9 mouse cellular contexts compared by ENCODE assay signal in the genomic region with DNA sequence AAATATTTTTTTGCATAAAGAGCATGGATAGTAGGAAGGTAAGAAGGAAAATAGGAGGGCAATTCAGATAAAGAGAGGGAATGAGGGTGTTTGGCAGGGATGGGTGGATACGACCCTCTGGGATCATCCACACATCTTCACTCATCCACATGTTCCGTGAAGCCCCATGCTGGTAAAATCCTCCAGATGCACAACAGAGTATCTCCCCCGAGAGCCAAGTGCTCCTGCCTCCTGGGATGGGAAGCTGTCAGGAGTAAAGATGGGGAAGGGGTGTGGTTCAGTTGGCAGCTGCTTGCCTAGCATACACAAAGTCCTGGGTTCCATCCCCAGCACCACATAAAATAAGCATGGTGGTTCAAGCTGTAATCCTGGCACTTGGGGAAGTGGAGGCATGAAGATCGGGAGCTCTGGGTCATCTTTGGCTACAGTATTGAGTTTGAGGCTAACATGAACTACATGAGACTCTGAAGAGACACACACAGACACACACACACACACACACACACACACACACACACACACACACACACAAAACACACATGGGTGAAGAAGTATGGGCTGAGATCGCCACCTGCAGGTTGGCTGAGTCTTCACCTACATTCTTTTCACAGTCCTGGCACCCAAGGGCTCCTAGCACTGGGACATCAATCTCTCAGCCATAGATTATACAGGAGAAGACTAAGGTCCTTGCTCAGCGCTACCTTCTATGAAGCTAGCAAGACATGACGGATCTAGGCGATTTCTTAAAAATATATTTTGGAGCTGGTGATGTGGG. TPM values are rescaled to one million over a fixed set of nuclear protein-coding genes. Genes with fewer than 3 reads are reported as not detected.
DNase-seq lines count a peak whose midpoint lies in the region; ATAC-seq and TF ChIP-seq lines count a peak whose summit lies in the region.
"Had no signal": no experiment of that assay in that cellular context is flagged by ENCODE, and none has a peak within 500 bp of the region (broad histone marks: within the 10 kb centered on the region; RNA-seq: fewer than 3 reads in every experiment).

No protein-coding gene starts in this region.

- no peak for TF ChIP-seq POLR2A in testis, adult 2 months (IDR thresholded peaks at IDR 0.05; ENCODE audit: control insufficient read depth, low read depth, low read length)

- H3K4me1 ChIP-seq in testis, adult 2 months (ENCODE audit: control insufficient read depth, insufficient read depth, low read length): no peaks in the 10 kb centered on the region
- H3K4me1 ChIP-seq in forebrain, embryonic 15.5 days: no peaks in the 10 kb centered on the region

- no peak overlapping the region for H3K4me2 ChIP-seq in forebrain, embryonic 15.5 days (replicated peaks)

- peak; percentile 45; the same call in 1 of the 2 replicates for TF ChIP-seq CTCF in testis, adult 2 months (IDR thresholded peaks at IDR 0.05; ENCODE audit: control insufficient read depth, insufficient read depth, insufficient replicate concordance, low read depth, low read length)

- peak; percentile 74 for ATAC-seq in granulocyte monocyte progenitor cell, adult 5-6 weeks (replicated peaks; ENCODE audit: poor library complexity, severe bottlenecking)
- ATAC-seq in forebrain, embryonic 15.5 days (replicated peaks): no peak

- DNase-seq in heart, adult 11 months: peak; percentile 84
- DNase-seq in heart, adult 8-10 months (ENCODE audit: low spot score): no peak
- no peak for DNase-seq in testis, postnatal 14 days (ENCODE audit: low spot score)
- peak; percentile 42 for DNase-seq in retina, postnatal 1 day
- DNase-seq in right cerebral cortex, adult 18-20 months: no peak

- no peaks in the 10 kb centered on the region for H3K27me3 ChIP-seq in testis, adult 2 months (ENCODE audit: control insufficient read depth, insufficient read depth, low read length)
- no peaks in the 10 kb centered on the region for H3K27me3 ChIP-seq in forebrain, embryonic 15.5 days

- no peak overlapping the region for H3K27ac ChIP-seq in testis, adult 2 months (ENCODE audit: control insufficient read depth, insufficient read depth, low read depth, low read length)
- H3K27ac ChIP-seq in forebrain, embryonic 15.5 days (replicated peaks): no peak overlapping the region

- 65% methylated on average over 8 of the region's 8 CpGs for WGBS in forebrain, embryonic 15.5 days

- H3K4me3 ChIP-seq in testis, adult 2 months (ENCODE audit: control insufficient read depth, low read depth, low read length): no peak overlapping the region
- no peak overlapping the region for H3K4me3 ChIP-seq in forebrain, embryonic 15.5 days

- no peaks in the 10 kb centered on the region for H3K9me3 ChIP-seq in forebrain, embryonic 15.5 days

- no peak overlapping the region for H3K9ac ChIP-seq in forebrain, embryonic 15.5 days (replicated peaks)

- H3K36me3 ChIP-seq in testis, adult 2 months (ENCODE audit: control insufficient read depth, insufficient read depth, low read length): no peaks in the 10 kb centered on the region
- H3K36me3 ChIP-seq in forebrain, embryonic 15.5 days: no peaks in the 10 kb centered on the region

RNA-seq across cellular contexts. Expression of a gene that starts 7.3 kb away (rescaled TPM):
- total RNA-seq in heart, adult 8-10 months (2022): 10 to 100 TPM; 17.1 to 18.4 (median 18.1) TPM
- 3.8 and 4.3 TPM in 2 replicates for polyA plus RNA-seq in testis, adult 2 months (2012; rRNA removed)
- 8.9 and 12.8 TPM in 2 replicates for total RNA-seq in granulocyte monocyte progenitor cell, adult 5-6 weeks (2014; fragmentation: Nextera tagmentation)
- total RNA-seq in granulocyte monocyte progenitor cell, adult 5-6 weeks (2017): 7.3 and 9.1 TPM in 2 replicates
- 17.9 and 18.8 TPM in 2 replicates for polyA plus RNA-seq in forebrain, embryonic 15.5 days (2015; fragmentation: Nextera tagmentation; extraction: Ambion mirVana)

RNA-seq across cellular contexts. Expression of a gene that starts 22.8 kb away (rescaled TPM):
- 10 to 100 TPM; 93.0 to 97.3 (median 95.6) TPM for total RNA-seq in heart, adult 8-10 months (2022)
- 249 and 275 TPM in 2 replicates for polyA plus RNA-seq in testis, adult 2 months (2012; rRNA removed)
- total RNA-seq in granulocyte monocyte progenitor cell, adult 5-6 weeks (2014; fragmentation: Nextera tagmentation): 237 and 268 TPM in 2 replicates
- 200 and 239 TPM in 2 replicates for total RNA-seq in granulocyte monocyte progenitor cell, adult 5-6 weeks (2017)
- polyA plus RNA-seq in forebrain, embryonic 15.5 days (2015; fragmentation: Nextera tagmentation; extraction: Ambion mirVana): 96.7 and 102 TPM in 2 replicates

RNA-seq across cellular contexts. Expression of a gene that starts 49.1 kb away (rescaled TPM):
- total RNA-seq in heart, adult 8-10 months (2022): not detected
- 0.14 and 0.16 TPM in 2 replicates for polyA plus RNA-seq in testis, adult 2 months (2012; rRNA removed)
- total RNA-seq in granulocyte monocyte progenitor cell, adult 5-6 weeks (2014; fragmentation: Nextera tagmentation): not detected in 2 replicates
- not detected in 2 replicates for total RNA-seq in granulocyte monocyte progenitor cell, adult 5-6 weeks (2017)
- not detected in 2 replicates for polyA plus RNA-seq in forebrain, embryonic 15.5 days (2015; fragmentation: Nextera tagmentation; extraction: Ambion mirVana)
- total RNA-seq: heart, postnatal 36 days had no signal

Comparison
In these comparisons a context has a peak if more than half of its experiments do, and no peak if none do; other contexts are left out.
1. DNase-seq: peak in heart, adult 11 months (single experiment) and retina, postnatal 1 day (single experiment); none in heart, adult 8-10 months (single experiment), testis, postnatal 14 days (single experiment) and right cerebral cortex, adult 18-20 months (single experiment).